Mouse (Mus musculus) liver, embryonic 14.5 days (tissue): ENCODE results near the gene Ifi214. TPM values are rescaled to one million over a fixed set of nuclear protein-coding genes. Genes with fewer than 3 reads are reported as not detected.
"Not testable (repeated sequence)": the region's sequence is repeated elsewhere in the genome, so short reads cannot be mapped to it uniquely, and the experiment has no call there.

Source experiments
- ATAC-seq: fragments of 200-750 bp; cut with Nextera tagmentation; 2 replicates; pipeline ENCODE4 v1.8.0; 2017; ENCODE audit warnings: moderate number of reproducible peaks, mild to moderate bottlenecking, moderate library complexity; ENCODE audit not compliant: insufficient read depth
- DNase-seq, 3 experiments: peaks; one replicate each; pipeline ENCODE4 v3.0.0-alpha.2; 2012 to 2013; ENCODE audit warnings: low read depth in 3 of 3, low spot score in 3 of 3
- H3K27ac ChIP-seq: fragments of 300-500 bp; sonication (generic); 2 replicates; pipeline ENCODE4 v1.5.1; 2014; ENCODE audit warnings: moderate library complexity, mild to moderate bottlenecking, control low read depth, inconsistent platforms
- H3K27me3 ChIP-seq: fragments of 300-500 bp; sonication (generic); 2 replicates; pipeline ENCODE4 v1.6.1; 2014; ENCODE audit warnings: mild to moderate bottlenecking, low read length, moderate library complexity; ENCODE audit not compliant: control insufficient read depth, insufficient read depth
- H3K36me3 ChIP-seq: fragments of 300-500 bp; sonication (generic); replicated peaks from 2 replicates; pipeline ENCODE4 v1.6.1; 2014; ENCODE audit warnings: low read depth; ENCODE audit not compliant: control insufficient read depth, insufficient read depth
- H3K4me1 ChIP-seq, 2 experiments: fragments of 200-500 bp in 1 of 2; fragments of 300-500 bp in 1 of 2; sonication (generic) in 1 of 2; replicated peaks; 2 replicates each; pipeline ENCODE4 v1.6.1; 2012 to 2014; ENCODE audit warnings: antibody characterized with exemption in 1 of 2, inconsistent platforms in 1 of 2, low read length in 1 of 2; ENCODE audit not compliant: control insufficient read depth in 2 of 2, insufficient read depth in 2 of 2
- H3K4me2 ChIP-seq: fragments of 300-500 bp; sonication (generic); 2 replicates; pipeline ENCODE4 v1.6.1; 2014; ENCODE audit warnings: low read depth, mild to moderate bottlenecking, control low read depth, moderate library complexity
- H3K4me3 ChIP-seq, 2 experiments: fragments of 200-500 bp in 1 of 2; fragments of 300-500 bp in 1 of 2; sonication (generic) in 1 of 2; 2 replicates each; pipeline ENCODE4 v1.5.1; 2012 to 2014; ENCODE audit warnings: low read depth in 2 of 2, low read length in 2 of 2, mild to moderate bottlenecking in 2 of 2, control low read depth in 1 of 2, inconsistent platforms in 1 of 2, moderate library complexity in 1 of 2; ENCODE audit not compliant: insufficient read depth in 1 of 2
- H3K9ac ChIP-seq: fragments of 300-500 bp; sonication (generic); replicated peaks from 2 replicates; pipeline ENCODE4 v1.6.1; 2014; ENCODE audit warnings: mild to moderate bottlenecking, control low read depth, moderate library complexity
- H3K9me3 ChIP-seq: fragments of 300-500 bp; sonication (generic); 2 replicates; pipeline ENCODE4 v1.6.1; 2016; ENCODE audit warnings: low read length, mixed read lengths; ENCODE audit not compliant: control insufficient read depth
- CTCF ChIP-seq: IDR thresholded peaks from 2 replicates; pipeline ENCODE4 v1.5.1; 2016; ENCODE audit warnings: antibody characterized with exemption, low read depth, control low read depth
- EP300 ChIP-seq: IDR thresholded peaks from 2 replicates; pipeline ENCODE4 v1.6.1; 2016; ENCODE audit warnings: antibody characterized with exemption, low read depth
- WGBS: fragments of 180-500 bp; shearing (Covaris S2); extraction: QIAGEN DNeasy Blood & Tissue Kit; methylation state at CpG from one replicate; pipeline ENCODE4 v1.1.7; 2014; ENCODE audit not compliant: insufficient replicate concordance; 5-methylcytosine and 5-hydroxymethylcytosine counted together
- polyA plus RNA-seq, 2 experiments: library from polyadenylated mRNA; depleted of rRNA in 1 of 2; stranded (reverse) in 1 of 2; unstranded in 1 of 2; fragments of >200 nt; fragmentation: Nextera tagmentation in 1 of 2; extraction: Ambion mirVana in 1 of 2; gene quantifications; 2 replicates each; pipeline versions ENCODE4 v1.2.1 to v1.2.3; 2012 to 2014

Ifi214 gene
- polyA plus RNA-seq, 2 experiments = not detected

GRCm38 (mm10) chr1:173521452-173521851, 14.3 kb downstream of the Ifi214 start:
- TF ChIP-seq EP300 = no peak
- TF ChIP-seq CTCF = no peak
- Histone ChIP-seq H3K4me1 (no peaks in the 10 kb centered on the region), H3K27ac (no peak overlapping the region), H3K36me3 (no peaks in the 10 kb centered on the region), H3K9ac (no peak overlapping the region), H3K9me3 (no peaks in the 10 kb centered on the region), H3K4me3 (no peak overlapping the region), H3K4me2 (no peak overlapping the region), H3K27me3 (no peaks in the 10 kb centered on the region)
- ATAC-seq (no peak), DNase-seq (no peak)

- not testable (repeated sequence) for DNase-seq, H3K27ac ChIP-seq, H3K4me1 ChIP-seq, H3K9me3 ChIP-seq, ATAC-seq, H3K27me3 ChIP-seq, H3K4me3 ChIP-seq, H3K4me2 ChIP-seq, H3K9ac ChIP-seq, H3K36me3 ChIP-seq
- 78% methylated on average over 2 of the region's 2 CpGs for WGBS
Observed at GRCm38 (mm10) chr1:173510595-173510994, 25.2 kb downstream of the Ifi214 start.

GRCm38 (mm10) chr1:173491483-173491882, 44.3 kb downstream of the Ifi214 start:
- not testable (repeated sequence) for H3K9ac ChIP-seq, H3K4me2 ChIP-seq, H3K27me3 ChIP-seq, H3K4me1 ChIP-seq, H3K36me3 ChIP-seq, H3K4me3 ChIP-seq, ATAC-seq, H3K9me3 ChIP-seq, H3K27ac ChIP-seq, DNase-seq

GRCm38 (mm10) chr1:173490812-173491480, 44.8 kb downstream of the Ifi214 start, which contains the start of gene Ifi206:
Gene Ifi206, minus strand, starts transcription at chr1:173491041.
- not testable (repeated sequence) for H3K27ac ChIP-seq, H3K36me3 ChIP-seq, H3K9ac ChIP-seq, H3K4me1 ChIP-seq, H3K27me3 ChIP-seq, DNase-seq, H3K4me3 ChIP-seq, H3K4me2 ChIP-seq, H3K9me3 ChIP-seq, ATAC-seq
- 36% methylated on average over 3 of the region's 3 CpGs for WGBS

GRCm38 (mm10) chr1:173481182-173481574, 54.6 kb downstream of the Ifi214 start:
- not testable (repeated sequence) for DNase-seq, ATAC-seq, H3K4me2 ChIP-seq, H3K36me3 ChIP-seq, H3K27ac ChIP-seq, H3K9ac ChIP-seq, H3K4me1 ChIP-seq, H3K27me3 ChIP-seq, H3K9me3 ChIP-seq, H3K4me3 ChIP-seq
- WGBS = 58% methylated on average over 3 of the region's 3 CpGs

GRCm38 (mm10) chr1:173480399-173481181, 55.2 kb downstream of the Ifi214 start:
- H3K4me2 ChIP-seq, DNase-seq, H3K4me3 ChIP-seq, H3K9ac ChIP-seq, ATAC-seq, H3K4me1 ChIP-seq, H3K27ac ChIP-seq, H3K36me3 ChIP-seq, H3K9me3 ChIP-seq, H3K27me3 ChIP-seq: not testable (repeated sequence)
- WGBS = 61% methylated on average over 5 of the region's 5 CpGs
